Mouse (Mus musculus) hindbrain, embryonic 11.5 days (tissue): ENCODE data around the gene Dlx3. TPM values are rescaled to one million over a fixed set of nuclear protein-coding genes. Genes with fewer than 3 reads are reported as not detected.

ENCODE experiments used
- ATAC-seq: fragments of 200-750 bp; cut with Nextera tagmentation; 2 replicates; pipeline ENCODE4 v1.8.0; 2017; ENCODE audit warnings: mild to moderate bottlenecking, moderate TSS enrichment, moderate library complexity; ENCODE audit not compliant: low FRiP score
- DNase-seq: peaks from one replicate; pipeline ENCODE4 v3.0.0-alpha.2; 2015; ENCODE audit warnings: low spot score
- H3K27ac ChIP-seq: fragments of 300-500 bp; sonication (generic); 2 replicates; pipeline ENCODE4 v1.5.1; 2014; ENCODE audit warnings: mild to moderate bottlenecking, low read depth, low read length
- H3K27me3 ChIP-seq: fragments of 300-500 bp; sonication (generic); 2 replicates; pipeline ENCODE4 v1.6.1; 2014; ENCODE audit warnings: mild to moderate bottlenecking, low read length, moderate library complexity, mixed read lengths; ENCODE audit not compliant: control insufficient read depth, insufficient read depth
- H3K36me3 ChIP-seq: fragments of 300-500 bp; sonication (generic); 2 replicates; pipeline ENCODE4 v1.6.1; 2014; ENCODE audit warnings: mild to moderate bottlenecking, low read length, moderate library complexity, mixed read lengths; ENCODE audit not compliant: control insufficient read depth, insufficient read depth
- H3K4me1 ChIP-seq: fragments of 300-500 bp; sonication (generic); replicated peaks from 2 replicates; pipeline ENCODE4 v1.6.1; 2014; ENCODE audit warnings: low read length, mixed read lengths; ENCODE audit not compliant: control insufficient read depth, insufficient read depth
- H3K4me2 ChIP-seq: fragments of 300-500 bp; sonication (generic); replicated peaks from 2 replicates; pipeline ENCODE4 v1.6.1; 2014; ENCODE audit warnings: mild to moderate bottlenecking, low read depth, low read length
- H3K4me3 ChIP-seq: fragments of 300-500 bp; sonication (generic); 2 replicates; pipeline ENCODE4 v1.5.1; 2014; ENCODE audit warnings: low read depth, low read length
- H3K9ac ChIP-seq: fragments of 300-500 bp; sonication (generic); 2 replicates; pipeline ENCODE4 v1.6.1; 2014; ENCODE audit warnings: low read depth, low read length
- H3K9me3 ChIP-seq: fragments of 300-500 bp; sonication (generic); 2 replicates; pipeline ENCODE4 v1.6.1; 2016; ENCODE audit warnings: low read length; ENCODE audit not compliant: control insufficient read depth
- WGBS: fragments of 180-500 bp; shearing (Covaris S2); extraction: QIAGEN DNeasy Blood & Tissue Kit; methylation state at CpG from one replicate; pipeline ENCODE4 v1.1.7; 2014; 5-methylcytosine and 5-hydroxymethylcytosine counted together
- polyA plus RNA-seq: library from polyadenylated mRNA; unstranded; fragments of >200 nt; fragmentation: Nextera tagmentation; extraction: Ambion mirVana; gene quantifications from 2 replicates; pipeline ENCODE4 v1.2.1, GENCODE M21; 2014

The Dlx3 gene
- polyA plus RNA-seq, 1 experiment from 2014 or later, result 1.7 TPM

DNA sequence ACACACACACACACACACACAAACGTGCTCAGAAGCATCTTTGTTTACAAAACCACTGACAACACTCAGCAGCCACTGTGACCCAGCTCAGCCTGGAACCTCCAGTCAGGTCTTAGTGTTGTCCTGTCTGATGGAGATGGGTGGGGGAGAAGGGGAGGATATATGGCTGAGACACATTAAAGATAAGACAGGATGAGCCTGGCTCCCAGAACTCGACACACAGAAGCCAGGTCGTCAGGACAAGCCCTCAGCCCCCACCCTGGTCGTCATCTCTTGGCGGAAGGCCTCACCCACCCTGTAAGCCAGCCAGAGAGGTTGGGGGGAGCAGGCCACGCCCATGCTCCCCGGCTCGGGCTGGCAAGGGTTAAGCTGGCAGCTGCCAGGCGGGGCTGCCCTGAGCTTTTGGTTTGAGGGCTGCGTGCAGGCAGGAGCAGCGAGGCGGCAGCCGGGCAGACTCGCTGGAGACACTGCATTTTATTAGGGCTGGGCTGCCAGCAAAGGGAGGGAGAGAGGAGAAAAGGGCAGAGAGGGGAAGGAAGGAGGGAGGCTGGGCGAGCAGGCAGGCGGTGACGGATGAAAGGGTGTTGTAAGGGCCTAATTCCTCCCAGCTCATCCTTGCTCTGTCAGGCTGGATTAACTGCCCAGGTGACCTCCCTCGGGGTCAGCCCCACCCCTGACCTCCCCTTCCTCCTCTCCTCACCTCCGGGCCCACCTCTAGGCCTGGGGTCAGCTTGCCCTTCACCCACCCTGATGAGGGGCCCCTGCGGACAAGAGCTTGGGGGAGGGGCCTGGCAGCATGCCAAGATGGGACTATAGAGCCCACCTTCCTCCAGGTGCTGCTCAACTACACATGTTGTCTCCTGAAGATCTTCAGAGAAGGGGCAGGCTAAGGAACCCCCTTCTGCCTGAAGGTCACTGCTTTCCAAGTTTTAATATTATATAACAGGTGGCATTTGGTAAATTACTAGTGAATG is 6.6 kb downstream of the Dlx3 start:
- H3K4me1 ChIP-seq, result peaks cover 7% of the 10 kb centered on the region
- whole genome bisulfite sequencing, result 3% methylated on average over 19 of the region's 20 CpGs
- H3K27me3 ChIP-seq, result peaks cover 32% of the 10 kb centered on the region
- H3K4me3 ChIP-seq, result no peak overlapping the region
- H3K9me3 ChIP-seq, result no peaks in the 10 kb centered on the region
- DNase-seq (peak; percentile 63), ATAC-seq (peak; percentile 57)
- H3K4me2 ChIP-seq, result 0 out of 2 replicates have a peak overlapping the region, but pooled peaks have one; percentile 28
- H3K27ac ChIP-seq, result no peak overlapping the region
- no peaks in the 10 kb centered on the region for H3K36me3 ChIP-seq
- 0 out of 2 replicates have a peak overlapping the region, but pooled peaks have one; percentile 19 for H3K9ac ChIP-seq

DNA sequence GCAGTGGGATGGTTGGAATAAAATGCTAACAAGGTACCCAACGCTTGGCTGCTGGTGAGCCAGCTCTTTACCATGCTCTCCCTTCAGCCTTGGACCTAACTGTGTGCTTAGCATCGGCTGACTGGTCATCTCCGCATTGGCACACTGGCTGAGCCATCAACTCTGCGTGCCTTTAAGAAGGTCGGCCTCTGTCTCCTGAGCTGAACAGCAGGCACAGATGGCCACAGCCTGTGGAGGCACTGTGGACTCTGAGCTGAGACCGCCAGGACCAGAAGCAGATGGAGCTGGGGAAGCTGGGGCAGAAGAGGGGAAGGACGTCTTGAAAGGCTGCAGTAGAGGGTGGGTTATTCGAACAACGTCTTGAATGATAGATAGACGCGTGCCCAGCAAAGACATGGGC is 8.4 kb downstream of the Dlx3 start:
- Histone ChIP-seq H3K36me3 (no peaks in the 10 kb centered on the region), H3K4me1 (peaks cover 7% of the 10 kb centered on the region), H3K9ac (no peak overlapping the region), H3K4me3 (no peak overlapping the region), H3K4me2 (no peak overlapping the region), H3K27ac (no peak overlapping the region), H3K9me3 (no peaks in the 10 kb centered on the region), H3K27me3 (peaks cover 14% of the 10 kb centered on the region)
- ATAC-seq (no peak), DNase-seq (no peak)
- WGBS, result 63% methylated on average over 11 of the region's 11 CpGs

DNA sequence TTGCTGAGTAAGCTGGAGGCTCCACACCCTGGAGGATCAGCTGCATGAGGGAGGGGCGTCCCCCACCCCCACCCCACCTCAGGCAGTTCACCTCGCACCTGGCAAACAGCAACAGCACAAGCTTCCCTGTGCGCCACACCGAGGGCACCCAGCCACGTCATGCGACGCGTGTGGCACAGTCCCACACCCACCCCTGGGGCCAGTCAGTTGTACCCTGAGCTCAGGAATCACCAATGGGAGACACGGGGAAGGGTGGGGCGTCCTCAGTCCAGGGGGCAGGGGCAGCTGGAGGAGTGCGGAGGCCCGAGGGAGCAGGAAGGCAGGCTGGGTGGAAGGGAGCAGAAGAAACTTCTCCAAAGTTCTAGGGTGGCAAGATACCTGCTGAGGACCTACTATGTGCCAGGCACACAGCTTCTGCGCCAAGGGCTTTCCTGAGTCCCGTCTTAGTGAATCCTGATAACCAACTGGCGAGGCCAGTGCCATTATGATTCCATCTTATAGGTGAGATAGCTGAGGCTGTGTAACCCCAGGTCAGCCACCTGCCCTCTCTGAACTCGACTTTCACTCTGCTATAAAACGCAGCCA is 10.8 kb downstream of the Dlx3 start:
- H3K4me3 ChIP-seq, result no peak overlapping the region
- 76% methylated on average over 17 of the region's 17 CpGs for WGBS
- peaks cover 7% of the 10 kb centered on the region for H3K4me1 ChIP-seq
- DNase-seq (no peak), ATAC-seq (no peak)
- H3K27me3 ChIP-seq, result no peaks in the 10 kb centered on the region; the same call in 1 of the 2 replicates
- H3K27ac ChIP-seq, result no peak overlapping the region
- H3K36me3 ChIP-seq, result no peaks in the 10 kb centered on the region
- H3K9ac ChIP-seq, result no peak overlapping the region
- H3K4me2 ChIP-seq, result no peak overlapping the region
- no peaks in the 10 kb centered on the region for H3K9me3 ChIP-seq

DNA sequence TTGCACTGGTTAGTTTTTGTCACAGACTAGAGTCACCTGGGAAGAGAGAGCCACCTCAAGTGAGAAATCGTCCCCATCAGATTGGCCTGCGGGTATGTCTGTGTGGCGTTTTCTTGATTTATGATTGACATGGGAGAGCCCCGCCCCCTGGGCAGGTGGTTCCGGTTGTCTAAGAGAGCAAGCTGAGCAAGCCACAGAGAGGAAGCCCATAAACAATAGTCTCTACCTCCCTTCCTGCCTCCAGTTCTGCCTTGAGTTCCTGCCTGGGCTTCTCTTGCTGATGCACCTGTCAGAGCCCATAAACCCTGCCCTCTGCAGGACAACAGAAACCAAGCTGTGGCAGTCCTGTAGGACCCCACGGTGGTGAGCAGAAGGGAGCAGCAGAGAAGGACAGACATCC is 13.4 kb downstream of the Dlx3 start:
- ATAC-seq (no peak), DNase-seq (no peak)
- Histone ChIP-seq H3K9ac (no peak overlapping the region), H3K4me2 (no peak overlapping the region), H3K9me3 (no peaks in the 10 kb centered on the region), H3K4me3 (no peak overlapping the region), H3K27ac (no peak overlapping the region), H3K36me3 (no peaks in the 10 kb centered on the region), H3K27me3 (peaks cover 7% of the 10 kb centered on the region), H3K4me1 (no peaks in the 10 kb centered on the region)
- 85% methylated on average over 6 of the region's 6 CpGs for WGBS

DNA sequence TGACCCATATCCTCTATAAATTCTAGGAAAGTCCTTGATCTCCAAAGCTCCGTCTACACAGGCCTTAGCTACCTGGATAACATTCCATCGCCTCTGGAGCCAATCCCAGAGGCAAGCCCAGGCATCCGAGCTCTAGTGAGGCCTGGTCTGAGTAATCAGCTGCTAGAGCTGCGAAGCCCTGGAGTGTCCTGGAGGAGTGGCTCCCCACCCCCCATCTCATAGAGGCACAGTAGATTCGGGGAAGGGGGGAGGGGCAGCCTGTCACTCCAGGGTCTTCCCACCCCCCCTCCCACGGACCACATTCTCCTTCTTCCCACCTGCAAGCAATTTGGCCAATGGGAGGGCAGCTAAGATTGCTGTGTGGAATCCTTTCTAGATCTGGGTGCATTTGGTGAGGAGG is 17.4 kb downstream of the Dlx3 start:
- Histone ChIP-seq H3K27ac (no peak overlapping the region), H3K4me1 (no peaks in the 10 kb centered on the region), H3K36me3 (no peaks in the 10 kb centered on the region), H3K4me3 (no peak overlapping the region), H3K9me3 (no peaks in the 10 kb centered on the region), H3K27me3 (peaks cover 44% of the 10 kb centered on the region), H3K9ac (no peak overlapping the region), H3K4me2 (no peak overlapping the region)
- WGBS, result 11% methylated on average over 6 of the region's 6 CpGs
- DNase-seq (no peak), ATAC-seq (no peak)

DNA sequence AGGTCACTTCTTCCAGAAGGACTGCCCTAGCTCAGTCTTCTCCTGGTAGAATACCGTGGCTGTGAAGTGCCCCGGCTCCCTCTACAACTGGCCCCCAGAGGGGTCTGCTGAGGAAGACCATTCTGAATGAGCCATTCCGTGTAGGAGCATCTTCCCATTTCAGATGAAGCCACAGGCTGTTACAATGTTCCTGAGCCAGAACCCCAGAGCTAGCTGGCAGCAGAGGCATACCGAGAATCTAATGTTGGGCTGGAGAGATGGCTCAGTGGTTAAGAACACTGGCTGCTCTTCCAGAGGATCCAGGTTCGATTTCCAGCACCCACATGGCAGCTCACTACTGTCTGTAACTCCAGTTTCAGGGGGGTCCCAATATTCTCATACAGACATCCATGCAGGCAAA is 20.0 kb downstream of the Dlx3 start:
- Histone ChIP-seq H3K4me2 (no peak overlapping the region), H3K9ac (no peak overlapping the region), H3K27me3 (peaks cover 68% of the 10 kb centered on the region), H3K36me3 (no peaks in the 10 kb centered on the region), H3K4me3 (no peak overlapping the region), H3K9me3 (no peaks in the 10 kb centered on the region), H3K4me1 (no peaks in the 10 kb centered on the region), H3K27ac (no peak overlapping the region)
- DNase-seq, result no peak
- 44% methylated on average over 5 of the region's 5 CpGs for WGBS
- ATAC-seq, result no peak

DNA sequence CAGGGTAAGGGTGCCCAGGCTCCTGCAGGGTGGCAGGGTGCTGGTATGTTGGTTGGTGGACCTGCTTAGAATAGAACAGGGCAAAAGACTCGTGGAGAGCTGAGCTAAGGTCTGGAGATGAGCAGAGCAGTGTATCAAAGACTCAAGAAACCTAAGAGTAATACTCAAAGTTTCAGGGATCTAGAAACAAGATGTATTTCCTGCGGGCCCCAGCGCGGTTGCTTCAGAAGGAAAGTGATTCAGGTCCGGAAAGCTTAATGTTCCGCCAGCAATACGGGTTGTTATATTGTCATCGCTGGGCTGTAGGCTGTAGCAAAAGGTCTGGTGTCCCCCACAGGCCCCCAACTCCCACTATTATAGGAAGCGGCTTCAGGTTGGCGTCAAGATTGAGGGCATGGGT is 22.3 kb downstream of the Dlx3 start:
- H3K9me3 ChIP-seq, result no peaks in the 10 kb centered on the region
- no peak overlapping the region for H3K4me3 ChIP-seq
- no peak overlapping the region for H3K9ac ChIP-seq
- DNase-seq, result no peak
- H3K27me3 ChIP-seq, result peaks cover 89% of the 10 kb centered on the region
- 11% methylated on average over 10 of the region's 10 CpGs for WGBS
- no peak overlapping the region for H3K27ac ChIP-seq
- no peak overlapping the region for H3K4me2 ChIP-seq
- H3K4me1 ChIP-seq, result peaks cover 4% of the 10 kb centered on the region
- ATAC-seq, result no peak
- no peaks in the 10 kb centered on the region for H3K36me3 ChIP-seq

DNA sequence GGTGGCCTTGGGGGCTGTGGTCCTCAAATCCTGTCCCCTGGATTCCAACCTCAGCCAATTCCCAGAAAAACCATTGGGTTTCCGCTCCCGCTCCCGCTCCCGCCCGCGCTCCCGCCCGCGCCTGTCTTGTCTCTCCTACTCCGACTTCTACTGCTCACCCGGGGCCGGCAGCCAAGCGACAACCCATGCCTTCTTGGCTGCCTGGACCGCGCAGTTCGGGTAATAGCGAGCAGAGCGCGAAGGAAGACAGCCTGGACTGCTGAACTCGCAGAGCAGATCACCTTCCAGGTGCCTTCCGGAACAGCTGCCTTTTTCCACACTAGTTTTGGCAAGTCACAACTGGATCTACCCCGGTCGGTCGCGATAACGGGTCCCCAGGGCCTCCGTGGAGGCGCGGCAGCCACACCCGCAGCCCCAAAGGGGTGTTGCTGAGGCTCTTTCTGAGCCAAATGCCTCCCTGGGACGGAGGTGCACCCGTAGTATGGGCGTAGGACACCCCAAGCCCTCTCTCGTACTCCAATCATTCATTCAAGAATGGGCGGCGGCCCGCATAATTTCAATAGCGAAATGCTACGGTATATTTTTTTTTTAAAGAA is 23.2 kb downstream of the Dlx3 start:
- WGBS, result 3% methylated on average over 39 of the region's 39 CpGs
- DNase-seq, result peak; percentile 54
- no peak for ATAC-seq
- Histone ChIP-seq H3K4me2 (no peak overlapping the region), H3K36me3 (no peaks in the 10 kb centered on the region), H3K4me3 (no peak overlapping the region), H3K9ac (no peak overlapping the region), H3K27me3 (peaks cover 95% of the 10 kb centered on the region), H3K9me3 (no peaks in the 10 kb centered on the region), H3K27ac (no peak overlapping the region), H3K4me1 (peaks cover 4% of the 10 kb centered on the region)
